Comparison of ENCODE assay signal across 9 mouse cellular contexts in genomic region chr9:107590058-107590772, GRCm38 (mm10). TPM values are rescaled to one million over a fixed set of nuclear protein-coding genes. Genes with fewer than 3 reads are reported as not detected.
A peak's percentile ranks its signal among the peaks of the same experiment; 100 is the strongest.
DNase-seq lines count a peak whose midpoint lies in the region; ATAC-seq lines count a peak whose summit lies in the region.
"Had no signal": no experiment of that assay in that cellular context is flagged by ENCODE, and none has a peak within 500 bp of the region (broad histone marks: within the 10 kb centered on the region; RNA-seq: fewer than 3 reads in every experiment).

No protein-coding gene starts in this region.

- intact Hi-C loops in left cerebral cortex, postnatal 36 days (cut with DNase I): no loop called here

- peak; percentile 63 for ATAC-seq in erythroid progenitor cell, adult 5-6 weeks (replicated peaks; ENCODE audit: low FRiP score, poor library complexity, severe bottlenecking)
- peak; percentile 32 for ATAC-seq in megakaryocyte progenitor cell, adult 5-6 weeks (replicated peaks; ENCODE audit: poor library complexity)

- DNase-seq in adrenal gland, postnatal 25 days: peak; percentile 28
- DNase-seq in adrenal gland, postnatal 4 days (ENCODE audit: low spot score in 2 of 2): no peak
- peak; percentile 59 for DNase-seq in kidney, postnatal 14 days
- no peak for DNase-seq in left cerebral cortex, postnatal 36 days (ENCODE audit: low spot score in 2 of 2)
- DNase-seq in frontal cortex, adult 2 months (ENCODE audit: extremely low spot score in 1 of 2, low spot score in 1 of 2): no peak
- DNase-seq in left cerebral cortex, adult 8-10 months (ENCODE audit: low spot score in 2 of 2): no peak
- DNase-seq: adrenal gland, postnatal 10 days had no signal

RNA-seq across cellular contexts. Expression of gene Ifrd2, which starts 2.8 kb away (rescaled TPM):
- 47.0 and 54.5 TPM in 2 replicates for total RNA-seq in adrenal gland, postnatal 25 days (2021)
- total RNA-seq in adrenal gland, postnatal 4 days (2021): 10 to 100 TPM; 40.9 to 41.4 TPM
- total RNA-seq in erythroid progenitor cell, adult 5-6 weeks (2015; ENCODE audit: low replicate concordance): 206 and 249 TPM in 2 replicates
- 122 and 166 TPM in 2 replicates for total RNA-seq in erythroid progenitor cell, adult 5-6 weeks (2017; ENCODE audit: low replicate concordance)
- total RNA-seq in megakaryocyte progenitor cell, adult 5-6 weeks (2015): 68.0 and 93.4 TPM in 2 replicates
- total RNA-seq in megakaryocyte progenitor cell, adult 5-6 weeks (2017): 31.5 and 72.4 TPM in 2 replicates
- total RNA-seq in left cerebral cortex, postnatal 36 days (2021): 10 to 100 TPM; 11.1 to 13.8 TPM
- 17.5 and 18.8 TPM in 2 replicates for polyA plus RNA-seq in frontal cortex, adult 2 months (2012; rRNA removed)
- total RNA-seq in left cerebral cortex, adult 8-10 months (2022): 10 to 100 TPM; 11.3 to 15.5 (median 15.3) TPM

RNA-seq across cellular contexts. Expression of gene Hyal3, which starts 9.6 kb away (rescaled TPM):
- 2.0 and 2.8 TPM in 2 replicates for total RNA-seq in adrenal gland, postnatal 25 days (2021)
- 1 to 10 TPM; 2.7 to 2.9 TPM for total RNA-seq in adrenal gland, postnatal 4 days (2021)
- total RNA-seq in erythroid progenitor cell, adult 5-6 weeks (2015; ENCODE audit: low replicate concordance): 4.2 and 8.6 TPM in 2 replicates
- total RNA-seq in erythroid progenitor cell, adult 5-6 weeks (2017; ENCODE audit: low replicate concordance): 0.64 TPM in 1 of 2 replicates, not detected in the other
- 1.4 and 1.7 TPM in 2 replicates for total RNA-seq in megakaryocyte progenitor cell, adult 5-6 weeks (2015)
- total RNA-seq in megakaryocyte progenitor cell, adult 5-6 weeks (2017): 0.58 TPM in 1 of 2 replicates, not detected in the other
- total RNA-seq in left cerebral cortex, postnatal 36 days (2021): 1 to 10 TPM in 1 of 2 experiments, under 1 TPM in 1; 0.79 to 1.9 TPM
- 0.69 and 0.74 TPM in 2 replicates for polyA plus RNA-seq in frontal cortex, adult 2 months (2012; rRNA removed)
- total RNA-seq in left cerebral cortex, adult 8-10 months (2022): 1 to 10 TPM; 1.0 to 1.7 (median 1.1) TPM

RNA-seq across cellular contexts. Expression of gene Naa80, which starts 11.5 kb away (rescaled TPM):
- total RNA-seq in adrenal gland, postnatal 25 days (2021): 21.2 and 21.4 TPM in 2 replicates
- 10 to 100 TPM; 17.4 to 18.0 TPM for total RNA-seq in adrenal gland, postnatal 4 days (2021)
- 15.5 and 24.5 TPM in 2 replicates for total RNA-seq in erythroid progenitor cell, adult 5-6 weeks (2015; ENCODE audit: low replicate concordance)
- total RNA-seq in erythroid progenitor cell, adult 5-6 weeks (2017; ENCODE audit: low replicate concordance): 12.3 and 17.7 TPM in 2 replicates
- total RNA-seq in megakaryocyte progenitor cell, adult 5-6 weeks (2015): 9.3 and 15.4 TPM in 2 replicates
- 9.3 and 10.4 TPM in 2 replicates for total RNA-seq in megakaryocyte progenitor cell, adult 5-6 weeks (2017)
- 10 to 100 TPM; 10.3 to 11.5 TPM for total RNA-seq in left cerebral cortex, postnatal 36 days (2021)
- 15.9 and 18.3 TPM in 2 replicates for polyA plus RNA-seq in frontal cortex, adult 2 months (2012; rRNA removed)
- total RNA-seq in left cerebral cortex, adult 8-10 months (2022): 10 to 100 TPM in 3 of 4 experiments, 1 to 10 TPM in 1; 9.1 to 17.4 (median 13.3) TPM

RNA-seq across cellular contexts. Expression of gene Hyal1, which starts 13.5 kb away (rescaled TPM):
- total RNA-seq in adrenal gland, postnatal 25 days (2021): 10.9 and 11.6 TPM in 2 replicates
- 1 to 10 TPM; 5.1 to 5.4 TPM for total RNA-seq in adrenal gland, postnatal 4 days (2021)
- 7.1 and 12.6 TPM in 2 replicates for total RNA-seq in erythroid progenitor cell, adult 5-6 weeks (2015; ENCODE audit: low replicate concordance)
- 8.0 TPM in 1 of 2 replicates, not detected in the other for total RNA-seq in erythroid progenitor cell, adult 5-6 weeks (2017; ENCODE audit: low replicate concordance)
- total RNA-seq in megakaryocyte progenitor cell, adult 5-6 weeks (2015): 0.44 and 0.54 TPM in 2 replicates
- total RNA-seq in megakaryocyte progenitor cell, adult 5-6 weeks (2017): 0.54 and 1.1 TPM in 2 replicates
- 1 to 10 TPM; 4.4 to 6.8 TPM for total RNA-seq in left cerebral cortex, postnatal 36 days (2021)
- 5.0 and 5.5 TPM in 2 replicates for polyA plus RNA-seq in frontal cortex, adult 2 months (2012; rRNA removed)
- total RNA-seq in left cerebral cortex, adult 8-10 months (2022): 1 to 10 TPM; 4.9 to 9.5 (median 6.8) TPM

RNA-seq across cellular contexts. Expression of gene Sema3b, which starts 18.8 kb away (rescaled TPM):
- total RNA-seq in adrenal gland, postnatal 25 days (2021): 5.1 and 8.4 TPM in 2 replicates
- 10 to 100 TPM; 16.9 to 19.4 TPM for total RNA-seq in adrenal gland, postnatal 4 days (2021)
- not detected in 2 replicates for total RNA-seq in erythroid progenitor cell, adult 5-6 weeks (2015; ENCODE audit: low replicate concordance)
- total RNA-seq in erythroid progenitor cell, adult 5-6 weeks (2017; ENCODE audit: low replicate concordance): not detected in 2 replicates
- total RNA-seq in megakaryocyte progenitor cell, adult 5-6 weeks (2015): not detected in 2 replicates
- total RNA-seq in megakaryocyte progenitor cell, adult 5-6 weeks (2017): not detected in 2 replicates
- total RNA-seq in left cerebral cortex, postnatal 36 days (2021): 1 to 10 TPM; 2.6 to 3.1 TPM
- polyA plus RNA-seq in frontal cortex, adult 2 months (2012; rRNA removed): 2.1 and 3.4 TPM in 2 replicates
- 1 to 10 TPM; 5.1 to 5.9 (median 5.3) TPM for total RNA-seq in left cerebral cortex, adult 8-10 months (2022)

Comparison
In these comparisons a context has a peak if more than half of its experiments do, and no peak if none do; other contexts are left out.
1. DNase-seq: peak in adrenal gland, postnatal 25 days (single experiment) and kidney, postnatal 14 days (single experiment); none in adrenal gland, postnatal 4 days (0 of 2), left cerebral cortex, postnatal 36 days (0 of 2), frontal cortex, adult 2 months (0 of 2) and left cerebral cortex, adult 8-10 months (0 of 2).